Mouse (Mus musculus) retina, adult 2 months (tissue): ENCODE results near the gene Cks2.
A peak's percentile ranks its signal among the peaks of the same experiment; 100 is the strongest.
"Not testable (repeated sequence)": the region's sequence is repeated elsewhere in the genome, so short reads cannot be mapped to it uniquely, and the experiment has no call there.

ENCODE experiments used
- DNase-seq: peaks from one replicate; pipeline ENCODE4 v3.0.0-alpha.2; 2012; ENCODE audit warnings: low read depth, low spot score

Gene Cks2

DNA sequence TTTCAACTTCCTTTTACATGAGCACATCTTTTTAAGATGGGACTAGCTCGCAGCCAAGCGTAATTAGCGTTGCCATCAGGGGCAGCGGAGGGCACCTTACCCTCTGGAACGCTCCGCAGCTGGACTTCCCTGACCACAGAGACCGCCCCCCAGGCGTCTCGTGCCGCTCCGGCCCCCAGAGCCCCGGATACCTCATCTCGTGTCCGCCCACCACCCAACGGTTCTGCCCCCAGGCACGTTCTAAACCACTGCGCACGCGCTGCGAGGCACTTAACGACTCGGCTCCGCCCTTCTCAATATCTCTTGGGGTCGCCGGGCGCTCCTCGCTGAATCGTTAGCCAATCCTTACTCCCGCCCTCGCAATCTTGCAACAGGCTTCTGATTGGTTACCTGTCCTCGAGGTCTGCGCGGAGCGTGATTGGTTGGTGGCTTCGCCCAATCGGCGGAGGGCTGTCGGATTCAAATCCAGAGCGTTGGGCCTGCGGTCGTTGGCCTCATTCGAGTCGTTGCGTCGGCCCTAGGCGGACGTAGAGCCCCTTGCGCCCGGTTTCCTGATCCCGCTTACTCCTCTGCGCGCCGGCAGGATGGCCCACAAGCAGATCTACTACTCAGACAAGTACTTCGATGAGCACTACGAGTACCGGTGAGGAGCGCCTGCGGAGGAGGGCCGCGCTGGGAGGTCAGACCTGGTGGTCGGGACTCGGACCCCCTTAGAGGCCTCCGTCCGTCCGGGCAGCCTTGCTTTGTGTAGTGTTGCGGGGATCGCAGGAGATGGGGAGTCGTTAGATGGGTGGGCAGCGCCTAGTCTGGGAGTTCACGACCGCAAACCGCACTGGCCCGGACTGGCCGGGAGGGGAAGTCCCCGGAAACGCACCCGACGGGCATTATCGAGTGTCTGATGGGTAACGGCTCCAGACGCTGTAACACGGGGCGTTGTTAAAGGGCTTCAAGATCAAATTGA, at the start of gene Cks2:
Gene Cks2, plus strand, starts transcription at position 404 of the 961 bp plus-strand sequence.
- DNase-seq = peak; percentile 88

DNA sequence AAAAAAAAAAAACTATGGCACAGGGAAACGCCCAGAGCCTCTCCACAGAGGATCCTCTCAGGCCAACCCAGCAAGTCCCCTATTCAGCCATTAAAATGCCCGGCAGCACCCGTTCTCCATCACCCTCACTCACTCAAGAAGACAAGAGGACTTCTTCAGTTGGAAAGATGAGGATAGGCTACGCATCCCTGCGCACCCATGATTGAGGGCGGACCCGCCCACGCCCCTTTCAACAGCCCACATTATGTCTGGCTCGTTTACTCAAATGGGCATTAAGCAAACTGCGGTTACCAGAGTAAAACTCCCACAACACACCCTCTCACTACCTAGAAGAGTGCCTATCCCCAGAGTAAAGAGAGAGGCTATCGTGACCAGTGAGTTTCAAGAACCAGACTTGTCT, 49.6 kb upstream of the Cks2 start:
- DNase-seq = no peak

DNA sequence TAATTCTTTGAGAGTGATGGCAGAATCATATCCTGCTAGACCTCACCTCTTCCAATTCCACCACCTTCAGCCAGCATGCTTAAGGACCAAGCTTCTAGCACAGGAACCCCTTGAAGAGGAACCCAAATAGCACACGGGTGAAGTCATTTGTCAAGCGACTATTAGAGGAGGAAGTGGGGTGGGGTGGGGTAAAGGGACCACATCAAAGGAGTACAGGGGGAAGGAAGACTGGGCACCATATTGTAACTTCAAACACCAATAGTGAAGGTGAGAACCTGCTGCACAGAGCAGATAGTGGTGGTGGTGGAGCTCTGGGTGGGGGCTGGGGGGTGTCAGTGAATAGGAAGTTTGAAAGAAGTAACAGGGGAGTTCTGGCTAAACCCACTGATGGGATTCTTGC, 47.0 kb upstream of the Cks2 start:
- DNase-seq = no peak

DNA sequence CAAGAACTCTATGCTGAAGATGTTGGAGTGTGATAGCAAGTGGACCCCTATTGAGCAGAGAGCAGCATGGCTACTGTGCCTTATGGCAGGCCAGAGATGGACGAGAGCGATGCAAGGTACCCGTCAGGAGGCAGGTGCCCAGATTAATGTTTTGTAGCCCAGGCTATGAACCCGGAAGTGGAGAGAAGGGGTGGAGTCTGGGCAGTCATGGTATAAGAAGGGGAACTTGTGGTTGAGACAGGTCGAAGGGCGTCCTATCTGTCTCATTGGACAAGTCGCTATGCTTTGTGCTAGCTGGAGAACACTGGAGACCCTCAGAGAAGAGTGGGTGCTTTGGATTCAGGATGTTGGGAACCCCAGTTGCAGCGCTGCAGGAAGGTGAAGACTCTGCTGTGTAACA, 44.9 kb upstream of the Cks2 start:
- no peak for DNase-seq

DNA sequence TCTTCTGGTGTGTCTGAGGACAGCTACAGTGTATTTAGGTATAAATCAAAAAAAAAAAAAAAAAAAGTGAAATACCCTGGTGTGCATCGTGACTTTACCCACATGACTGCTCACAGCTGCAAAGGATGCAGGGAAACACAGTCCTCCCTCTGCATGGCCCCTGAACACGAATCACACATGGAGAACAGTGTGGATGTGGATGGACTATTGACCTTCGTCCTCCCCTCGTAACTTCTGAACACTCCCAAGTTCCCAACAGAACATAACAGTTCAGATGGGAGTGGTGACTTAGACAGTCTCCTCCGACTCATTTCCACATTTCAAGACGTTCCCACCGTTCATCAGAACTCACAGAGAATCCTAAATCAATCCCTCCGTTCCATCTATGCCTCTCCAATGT, 42.3 kb upstream of the Cks2 start:
- no peak for DNase-seq

DNA sequence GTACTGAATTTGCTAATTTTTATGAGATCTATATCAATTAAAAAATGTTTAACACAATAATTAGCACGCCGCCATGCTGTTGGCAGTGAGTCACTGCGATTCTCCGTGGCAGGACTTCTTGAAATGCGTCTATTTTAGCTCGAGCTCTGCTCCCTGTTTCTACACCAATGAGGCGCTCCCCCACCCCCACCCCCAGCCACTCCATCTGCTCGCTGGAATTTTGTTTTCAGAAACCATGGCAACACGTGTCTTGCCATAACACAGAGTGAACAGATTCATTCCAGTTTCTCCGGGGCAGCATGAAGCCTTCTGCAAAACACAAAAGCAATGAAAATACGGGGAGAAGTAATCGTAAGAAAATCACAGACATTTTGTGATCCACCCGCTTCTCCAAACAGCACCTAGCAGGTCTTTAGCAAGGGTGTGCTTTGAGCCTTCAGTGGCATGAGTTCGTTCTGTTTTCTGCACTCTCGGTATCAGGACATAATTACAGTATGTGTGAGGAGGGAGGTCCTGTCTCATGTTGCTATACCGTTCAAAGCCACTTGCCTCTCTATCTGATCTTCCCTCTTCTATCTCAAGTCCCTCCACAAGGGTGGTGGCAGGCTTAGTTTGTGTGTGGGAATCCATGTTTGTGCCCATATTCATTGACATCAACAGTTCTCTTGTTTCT, 41.7 kb upstream of the Cks2 start:
- peak; percentile 16 for DNase-seq

DNA sequence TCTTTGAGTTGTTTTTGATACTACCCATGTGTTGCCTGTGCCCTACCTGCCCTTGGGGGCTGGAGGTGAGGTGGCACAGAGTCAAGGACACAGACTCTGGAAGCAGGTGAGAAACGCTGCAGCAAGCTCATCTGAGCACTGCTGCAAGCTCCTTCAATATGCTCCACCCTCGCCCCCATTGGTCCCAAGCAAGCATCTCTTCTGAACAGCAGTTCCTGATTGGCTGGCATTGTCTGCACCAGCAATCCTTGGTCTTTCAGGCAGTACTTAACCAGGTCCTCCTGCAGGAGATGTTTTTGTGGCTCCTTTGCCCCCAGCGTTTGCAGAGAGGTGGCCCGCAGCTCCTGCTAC, 41.2 kb upstream of the Cks2 start:
- DNase-seq = no peak

DNA sequence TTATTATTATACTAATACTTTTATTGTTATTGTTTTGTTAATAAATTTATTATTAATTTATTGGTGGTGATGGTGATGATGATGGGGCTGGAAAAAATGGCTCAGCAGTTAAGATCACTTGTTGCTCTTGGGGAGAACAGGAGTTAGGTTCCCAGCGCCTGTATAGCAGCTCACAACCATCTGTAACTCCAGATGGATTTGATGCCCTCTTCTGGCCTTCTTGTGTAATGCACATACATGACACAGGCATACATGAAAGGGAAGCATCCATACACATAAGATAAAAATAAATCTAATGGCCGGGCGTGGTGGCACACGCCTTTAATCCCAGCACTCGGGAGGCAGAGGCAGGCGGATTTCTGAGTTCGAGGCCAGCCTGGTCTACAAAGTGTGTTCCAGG, 35.8 kb upstream of the Cks2 start:
- DNase-seq = no peak

DNA sequence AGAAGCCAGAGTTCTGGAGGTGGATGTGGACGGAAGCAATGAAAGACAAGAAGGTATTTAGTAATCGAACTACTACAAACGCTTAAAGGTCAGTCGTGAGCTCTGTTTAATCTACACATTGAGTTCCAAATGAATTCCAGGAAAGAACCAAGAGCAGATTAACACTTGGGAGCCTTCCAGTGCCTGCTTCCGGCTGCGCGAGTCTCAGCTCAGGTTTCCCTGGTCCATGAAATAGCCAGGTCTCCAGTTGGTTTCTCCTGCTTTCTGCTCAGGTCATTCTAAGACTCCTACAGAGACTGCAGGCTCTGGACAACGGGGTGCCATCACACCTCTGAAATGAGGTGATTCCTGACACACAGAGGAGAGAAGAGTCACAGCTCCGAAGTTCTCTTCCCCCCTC, 34.0 kb upstream of the Cks2 start:
- no peak for DNase-seq

DNA sequence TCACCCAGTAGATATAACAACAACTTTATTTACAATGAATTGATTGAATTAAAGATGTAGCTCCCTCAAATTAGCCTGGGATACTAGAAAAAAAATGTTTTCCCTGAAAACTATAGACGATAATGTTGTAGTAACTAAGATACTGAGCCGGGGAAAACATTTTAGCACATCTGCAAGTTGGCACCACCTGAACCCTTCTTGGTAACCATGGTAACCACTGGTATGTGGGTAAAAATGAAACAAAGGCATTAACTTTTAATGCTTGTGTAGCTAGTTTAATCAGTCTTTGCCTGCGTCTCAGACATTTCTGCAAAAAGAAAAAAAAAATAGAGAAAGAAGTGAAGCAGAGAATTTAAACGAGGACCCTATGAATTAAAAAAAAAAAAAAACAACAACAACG, 33.5 kb upstream of the Cks2 start:
- DNase-seq = no peak

DNA sequence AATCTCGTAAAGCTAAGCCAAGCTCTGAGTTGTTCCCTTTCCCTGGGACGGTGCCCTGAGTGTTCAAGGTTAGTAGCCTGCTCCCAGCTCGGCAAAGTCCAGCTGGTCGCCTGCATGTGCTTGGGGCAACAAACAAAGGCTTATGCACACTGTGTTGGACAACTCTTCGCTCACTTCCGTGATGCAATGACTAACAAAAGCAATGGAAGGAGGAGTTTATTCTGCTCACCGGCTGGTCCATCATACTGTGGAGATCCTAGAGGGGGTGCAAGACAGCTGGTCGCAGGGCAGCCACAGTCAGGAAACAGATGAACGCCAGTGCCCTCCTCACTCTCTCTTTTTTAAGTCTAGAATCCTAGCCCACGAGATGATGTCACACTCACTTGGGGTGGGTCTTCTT, 29.2 kb upstream of the Cks2 start:
- DNase-seq = no peak

DNA sequence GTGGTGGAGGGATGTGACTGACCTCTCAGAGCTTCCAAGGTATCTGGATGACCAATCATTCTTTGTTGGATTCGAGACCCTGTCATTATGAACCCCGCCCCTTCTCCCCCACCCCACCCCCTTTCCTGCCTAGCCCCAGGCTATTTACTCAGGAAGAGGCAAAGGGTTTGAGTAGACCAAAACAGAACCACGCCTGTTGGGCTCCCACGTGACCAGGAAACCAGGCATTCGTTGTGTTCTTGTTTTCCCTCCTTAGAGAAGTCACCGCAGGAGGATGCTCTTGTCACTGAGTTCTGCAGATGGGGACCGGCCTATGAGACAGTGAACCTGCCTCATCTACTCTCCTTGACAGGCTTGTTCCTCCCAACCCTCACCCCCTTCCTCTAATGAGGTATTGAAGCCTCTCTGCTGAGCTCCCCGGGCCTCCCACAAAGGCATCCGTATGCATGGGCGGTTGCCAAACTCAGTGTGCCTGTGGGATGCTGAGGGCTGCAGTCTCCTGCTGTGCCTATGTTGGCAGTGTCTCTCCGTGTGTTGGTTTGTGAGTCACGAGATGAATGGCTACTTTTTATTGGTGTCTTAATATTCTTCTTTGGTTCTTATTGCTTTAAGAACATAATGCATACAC, 28.5 kb upstream of the Cks2 start:
- DNase-seq = no peak

DNA sequence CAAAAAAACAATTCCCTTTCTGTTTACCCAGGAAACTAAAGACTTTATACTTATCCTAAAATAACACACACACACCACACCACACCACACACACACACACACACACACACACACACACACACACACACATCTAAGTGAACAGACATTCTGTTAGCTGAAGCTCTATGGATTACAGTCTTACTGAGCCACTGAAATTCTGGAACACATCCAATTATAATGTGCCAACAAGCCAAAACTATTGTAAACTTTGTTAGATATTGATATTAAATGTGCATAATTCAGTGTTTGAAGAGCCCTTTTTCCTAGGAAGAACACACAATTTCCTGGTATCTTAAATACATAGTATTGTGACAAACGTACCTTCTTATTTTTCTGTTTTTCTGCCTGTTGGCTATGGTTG, 27.7 kb upstream of the Cks2 start:
- no peak for DNase-seq

DNA sequence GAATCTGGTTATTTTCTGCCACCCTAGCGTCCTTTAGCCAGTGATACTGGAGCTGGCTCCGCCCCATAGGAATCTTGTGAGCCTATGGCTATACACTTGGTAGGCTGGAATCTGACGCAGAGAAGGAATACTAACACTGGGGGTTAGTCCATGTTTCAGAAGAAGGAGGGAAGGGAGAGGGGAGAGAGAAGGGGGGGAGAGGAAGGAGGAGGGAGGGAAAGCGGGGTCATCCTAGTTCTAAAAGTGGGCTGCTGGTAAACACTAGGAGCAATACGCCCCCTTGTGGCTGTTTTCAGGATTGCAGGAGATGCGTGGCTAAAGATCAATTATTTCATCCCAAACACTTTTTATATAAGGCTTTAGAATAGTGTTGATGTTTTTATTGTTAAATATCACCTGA, 27.2 kb upstream of the Cks2 start:
- peak; percentile 6 for DNase-seq

DNA sequence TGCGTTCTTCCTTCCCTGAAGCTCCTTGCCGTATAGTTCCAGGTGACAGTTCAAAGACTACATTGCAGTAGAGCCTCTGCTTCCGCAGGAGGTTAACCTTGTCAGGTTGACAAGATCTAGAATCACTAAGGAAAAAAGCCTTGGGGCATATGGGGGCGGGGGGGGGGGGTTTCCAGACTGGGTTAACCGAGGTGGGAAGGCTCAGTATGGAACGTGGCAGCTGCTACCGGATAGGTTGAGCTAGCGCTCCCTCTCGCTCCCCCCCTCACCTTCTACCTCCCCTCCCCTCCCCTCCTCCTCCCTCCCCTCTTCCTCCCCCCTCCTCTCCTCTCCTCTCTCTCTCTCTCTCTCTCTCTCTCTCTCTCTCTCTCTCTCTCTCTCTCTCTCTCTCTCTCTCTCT, 26.4 kb upstream of the Cks2 start:
- DNase-seq = no peak

DNA sequence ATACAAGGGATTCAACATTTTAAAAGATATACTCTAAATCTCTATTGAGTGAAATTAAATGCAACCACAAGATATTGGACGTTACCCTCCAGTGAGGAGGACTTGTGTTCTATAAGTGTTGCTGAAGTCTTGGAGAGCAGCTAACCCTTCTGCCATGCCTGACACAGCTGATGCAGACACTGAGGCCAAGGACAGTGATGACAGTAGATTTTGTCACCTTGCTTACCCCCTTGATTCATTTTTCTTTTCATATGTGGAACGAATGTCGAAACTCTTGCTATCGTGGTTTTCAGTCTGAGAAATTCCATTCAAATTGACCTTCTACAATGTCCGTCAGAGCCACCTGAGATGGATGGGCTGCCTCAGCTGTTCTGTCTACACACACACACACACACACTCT, 22.4 kb upstream of the Cks2 start:
- no peak for DNase-seq

DNA sequence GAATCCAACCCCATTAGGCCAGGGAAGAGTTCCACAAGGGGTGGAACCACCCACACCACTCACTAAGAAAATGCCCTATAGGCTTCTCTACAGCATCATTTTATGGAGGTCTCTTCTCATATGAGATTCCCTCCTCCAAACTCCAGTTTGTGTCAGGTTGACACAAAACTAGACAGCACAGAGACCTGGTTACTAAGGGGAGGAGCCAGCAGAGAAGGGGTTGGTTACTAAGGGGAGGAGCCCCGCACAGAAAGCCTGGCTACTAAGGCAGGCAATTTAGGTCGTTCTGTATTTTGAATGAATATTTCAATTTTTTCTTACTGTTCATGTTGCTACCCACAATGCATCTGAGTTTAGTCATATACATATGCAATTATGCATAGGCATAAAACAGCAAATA, 21.4 kb upstream of the Cks2 start:
- no peak for DNase-seq

DNA sequence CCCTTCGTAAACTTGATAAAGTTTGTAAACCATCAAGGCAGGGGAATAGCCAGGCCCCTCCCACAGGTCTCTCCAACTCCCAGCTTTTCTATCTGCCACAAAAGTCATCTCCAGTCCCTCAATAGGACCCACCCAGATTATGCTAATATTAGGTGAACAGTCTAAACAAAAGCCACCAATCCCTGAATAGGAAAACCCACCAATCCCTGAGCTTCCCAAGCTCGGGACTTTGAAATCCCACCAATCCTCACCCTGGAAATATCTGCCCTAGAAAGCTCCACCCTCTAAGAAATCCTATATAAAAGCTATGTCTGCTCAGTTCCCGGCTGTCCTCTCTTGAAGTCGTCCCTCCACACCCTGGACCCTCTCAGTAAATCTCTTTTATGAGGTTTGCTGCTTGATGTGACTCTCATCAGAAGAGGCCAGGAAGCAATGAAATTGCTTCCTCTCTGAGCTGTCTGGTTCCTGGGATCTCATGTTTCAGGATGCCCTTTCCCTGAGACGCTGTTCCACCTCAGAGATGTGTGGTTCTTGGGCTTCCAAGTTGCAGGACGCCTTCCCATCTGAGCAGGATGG, 16.7 kb upstream of the Cks2 start:
- DNase-seq = no peak

DNA sequence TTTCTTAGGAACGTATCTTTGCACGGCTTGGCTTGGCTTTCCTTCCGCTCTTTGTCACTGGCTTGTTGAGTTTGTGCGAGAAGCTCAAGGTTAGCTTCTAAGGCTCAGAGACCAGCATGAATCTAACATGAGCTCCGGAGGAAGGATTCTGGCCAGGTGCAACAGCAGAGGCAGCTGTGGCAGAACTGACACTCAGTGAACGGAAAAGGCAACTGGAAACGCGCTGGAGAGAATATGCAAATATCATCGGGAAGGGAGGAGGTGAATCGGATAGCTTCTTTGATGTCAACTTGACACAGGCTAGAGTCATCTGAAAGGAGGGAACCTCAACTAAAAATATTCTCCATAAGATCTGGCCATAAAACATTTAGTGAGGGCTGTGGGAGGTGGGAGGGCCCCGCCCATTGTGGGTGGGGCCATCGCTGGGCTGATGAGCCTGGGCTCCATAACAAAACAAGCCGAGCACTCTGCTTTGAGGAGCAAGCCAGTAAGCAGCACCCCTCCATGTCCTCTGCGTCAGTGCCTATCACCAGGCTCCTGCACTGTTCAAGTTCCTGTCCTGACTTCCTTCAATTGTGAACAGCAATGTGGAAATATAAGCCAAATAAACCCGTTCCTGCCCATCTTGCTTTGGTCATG, 13.6 kb upstream of the Cks2 start:
- no peak for DNase-seq

DNA sequence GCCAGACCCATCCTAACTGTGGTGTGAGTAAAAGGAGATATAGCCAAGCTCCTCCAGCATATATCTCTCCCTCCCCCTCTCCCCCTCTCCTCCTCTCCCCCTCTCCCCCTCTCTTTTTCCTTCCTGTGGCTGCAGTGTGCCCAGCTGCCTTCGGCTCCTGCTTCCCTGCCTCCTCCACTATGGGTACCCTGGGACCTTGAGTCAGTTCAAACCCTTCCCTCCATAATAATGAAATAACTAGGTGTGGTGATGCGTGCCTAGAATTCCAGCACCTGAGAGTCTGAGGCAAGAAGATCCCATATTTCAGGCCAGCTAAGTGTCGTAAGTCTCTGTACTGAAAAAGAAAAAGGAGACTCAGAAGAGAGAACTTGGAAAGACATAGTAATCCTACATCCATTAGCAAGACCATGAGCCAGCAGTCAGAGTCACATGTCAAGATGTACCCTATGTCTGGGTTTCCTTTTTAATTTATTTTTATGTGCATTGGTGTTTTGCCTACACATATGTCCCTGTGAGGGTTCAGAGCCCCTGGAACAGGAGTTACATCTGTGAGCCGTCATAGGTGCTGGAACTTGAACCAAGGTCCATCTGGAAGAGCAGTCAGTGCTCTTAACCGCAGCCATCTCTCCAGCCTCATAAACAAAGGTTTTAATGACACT, 12.3 kb upstream of the Cks2 start:
- DNase-seq = no peak

DNA sequence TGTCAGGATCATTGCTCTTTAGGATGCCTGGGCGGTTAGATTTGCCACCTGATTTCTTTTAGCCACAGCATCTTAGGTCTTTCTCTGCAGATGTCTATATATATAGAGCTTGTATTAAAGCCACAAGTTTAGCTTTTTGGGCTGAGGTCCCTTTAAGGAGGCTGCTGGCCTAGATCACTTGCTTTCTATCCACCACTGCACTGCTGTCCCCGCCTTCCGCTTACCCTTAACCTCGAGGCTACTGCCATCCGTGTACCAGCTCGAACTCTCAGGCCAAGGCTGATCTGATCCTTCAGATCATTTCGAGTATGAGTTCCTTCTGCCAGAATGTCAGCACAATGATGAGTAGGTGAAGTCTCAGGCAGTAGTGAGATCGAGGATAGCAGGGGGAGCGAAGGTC, 9.6 kb upstream of the Cks2 start:
- not testable (repeated sequence) for DNase-seq
